Mouse (Mus musculus) CH12.LX (cell line): ENCODE data around the gene 4931428L18Rik. TPM values are rescaled to one million over a fixed set of nuclear protein-coding genes. Genes with fewer than 3 reads are reported as not detected.

ENCODE experiments used
- DNase-seq: peaks from one replicate; pipeline ENCODE4 v3.0.0-alpha.2; 2013; ENCODE audit errors: extremely low read depth
- H3K27ac ChIP-seq: 2 replicates; pipeline ENCODE4 v1.5.1; 2012; ENCODE audit warnings: low read depth, mild to moderate bottlenecking, control low read depth, moderate library complexity; ENCODE audit not compliant: insufficient read depth
- H3K27me3 ChIP-seq: replicated peaks from 2 replicates; pipeline ENCODE3; 2012; ENCODE audit warnings: inconsistent platforms
- H3K36me3 ChIP-seq, 2 experiments: replicated peaks in 1 of 2; 2 replicates each; pipeline versions ENCODE3 to v1.6.1; 2012; ENCODE audit warnings: inconsistent platforms in 1 of 2, low read length in 1 of 2, mild to moderate bottlenecking in 1 of 2, mixed read lengths in 1 of 2, moderate library complexity in 1 of 2; ENCODE audit not compliant: control insufficient read depth in 1 of 2, insufficient read depth in 1 of 2
- H3K4me1 ChIP-seq, 2 experiments: 2 replicates each; pipeline ENCODE4 v1.6.1; 2012; ENCODE audit warnings: inconsistent platforms in 1 of 2, moderate library complexity in 1 of 2; ENCODE audit not compliant: insufficient read depth in 2 of 2, control insufficient read depth in 1 of 2
- H3K4me2 ChIP-seq: 2 replicates; pipeline ENCODE4 v1.6.1; 2012; ENCODE audit warnings: low read depth, mild to moderate bottlenecking, control low read depth; ENCODE audit not compliant: poor library complexity, insufficient read depth, severe bottlenecking
- H3K4me3 ChIP-seq, 3 experiments: fragments of 150-350 bp in 1 of 3; sonication (generic) in 1 of 3; replicated peaks in 1 of 3; 2 replicates each; pipeline versions ENCODE3 to v1.5.1; 2011 to 2012; ENCODE audit warnings: low read depth in 2 of 3, low read length in 2 of 3, mild to moderate bottlenecking in 2 of 3, moderate library complexity in 2 of 3, control low read depth in 1 of 3, improper control_type of control experiment in 1 of 3, inconsistent platforms in 1 of 3, mixed read lengths in 1 of 3; ENCODE audit not compliant: poor library complexity in 1 of 3
- H3K79me2 ChIP-seq: replicated peaks from 2 replicates; pipeline ENCODE4 v1.6.1; 2012; ENCODE audit warnings: mild to moderate bottlenecking, moderate library complexity; ENCODE audit not compliant: control insufficient read depth, poor library complexity, insufficient read depth, severe bottlenecking; ENCODE audit errors: extremely low read depth
- H3K9ac ChIP-seq: 2 replicates; pipeline ENCODE4 v1.6.1; 2012; ENCODE audit warnings: low read depth, mild to moderate bottlenecking, control low read depth, moderate library complexity; ENCODE audit not compliant: insufficient read depth
- H3K9me3 ChIP-seq: replicated peaks from 2 replicates; pipeline ENCODE3; 2012; ENCODE audit warnings: low read length, inconsistent platforms, mixed read lengths
- BHLHE40 ChIP-seq: IDR thresholded peaks from 2 replicates; pipeline ENCODE4 v1.6.1; 2011; ENCODE audit warnings: mild to moderate bottlenecking, low read depth, low read length, improper control_type of control experiment
- CHD1 ChIP-seq: IDR thresholded peaks from 2 replicates; pipeline ENCODE4 v1.6.1; 2012; ENCODE audit warnings: low read depth, low read length, improper control_type of control experiment, inconsistent platforms
- E2F4 ChIP-seq: IDR thresholded peaks from 2 replicates; pipeline ENCODE4 v1.6.1; 2011; ENCODE audit warnings: low read depth, low read length, improper control_type of control experiment; ENCODE audit not compliant: insufficient replicate concordance
- EP300 ChIP-seq: IDR thresholded peaks from 2 replicates; pipeline ENCODE4 v1.6.1; 2011; ENCODE audit warnings: low read length, improper control_type of control experiment
- GABPA ChIP-seq: IDR thresholded peaks from 2 replicates; pipeline ENCODE4 v1.6.1; 2012; ENCODE audit warnings: low read depth, low read length, improper control_type of control experiment, inconsistent platforms; ENCODE audit not compliant: insufficient replicate concordance
- IRF4 ChIP-seq: IDR thresholded peaks from 2 replicates; pipeline ENCODE4 v1.6.1; 2014; ENCODE audit warnings: low read depth, mild to moderate bottlenecking, inconsistent platforms, low read length, improper control_type of control experiment
- KAT2A ChIP-seq: IDR thresholded peaks from 2 replicates; pipeline ENCODE4 v1.6.1; 2012; ENCODE audit warnings: low read length, improper control_type of control experiment, inconsistent platforms; ENCODE audit not compliant: insufficient replicate concordance
- NELFE ChIP-seq: IDR thresholded peaks from 2 replicates; pipeline ENCODE4 v1.6.1; 2011; ENCODE audit warnings: low read depth, low read length, improper control_type of control experiment
- NRF1 ChIP-seq: IDR thresholded peaks from 2 replicates; pipeline ENCODE4 v1.6.1; 2014; ENCODE audit warnings: low read depth, mild to moderate bottlenecking, inconsistent platforms, low read length, improper control_type of control experiment, moderate library complexity
- PAX5 ChIP-seq: IDR thresholded peaks from 2 replicates; pipeline ENCODE4 v1.6.1; 2012; ENCODE audit warnings: low read length, inconsistent platforms, mixed read lengths
- POLR2A ChIP-seq: IDR thresholded peaks from 2 replicates; pipeline ENCODE4 v1.6.1; 2011; ENCODE audit warnings: low read depth, mild to moderate bottlenecking, improper control_type of control experiment, low read length
- POLR2AphosphoS2 ChIP-seq: IDR thresholded peaks from 2 replicates; pipeline ENCODE4 v1.6.1; 2011; ENCODE audit warnings: low read depth, low read length, improper control_type of control experiment
- RAD21 ChIP-seq: IDR thresholded peaks from 2 replicates; pipeline ENCODE4 v1.6.1; 2011; ENCODE audit warnings: low read depth, mild to moderate bottlenecking, low read length, improper control_type of control experiment, moderate library complexity
- RCOR1 ChIP-seq: conservative IDR thresholded peaks from 2 replicates; pipeline ENCODE4 v1.6.1; 2012; ENCODE audit warnings: low read depth, mild to moderate bottlenecking, inconsistent platforms, low read length, improper control_type of control experiment
- SMC3 ChIP-seq: IDR thresholded peaks from 2 replicates; pipeline ENCODE4 v1.6.1; 2011; ENCODE audit warnings: low read depth, low read length, improper control_type of control experiment
- USF1 ChIP-seq: IDR thresholded peaks from 2 replicates; pipeline ENCODE4 v1.6.1; 2014; ENCODE audit warnings: low read depth, mild to moderate bottlenecking, inconsistent platforms, low read length, improper control_type of control experiment
- ZMIZ1 ChIP-seq: IDR thresholded peaks from 2 replicates; pipeline ENCODE4 v1.6.1; 2012; ENCODE audit warnings: low read depth, mild to moderate bottlenecking, inconsistent platforms, low read length, improper control_type of control experiment
- ZNF384 ChIP-seq: IDR thresholded peaks from 2 replicates; pipeline ENCODE4 v1.6.1; 2012; ENCODE audit warnings: low read depth, low read length, improper control_type of control experiment, inconsistent platforms
- dilution Hi-C: fragments of 300-500 bp; cut with MboI; formaldehyde crosslinking; loops from 2 replicates; pipeline ENCODE4 v1.14.3; 2020; ENCODE audit warnings: low sequenced_read_pairs; ENCODE audit not compliant: extremely low pct_unique_long_range_greater_than_20kb, extremely low pct_ligation_motif_present
- in situ Hi-C: fragments of 300-500 bp; cut with MboI; formaldehyde crosslinking; loops from 3 replicates; pipeline ENCODE4 v1.14.3; 2019; ENCODE audit warnings: low sequenced_read_pairs, low pct_ligation_motif_present, low pct_unique_long_range_greater_than_20kb, mixed read lengths
- polyA plus RNA-seq: library from polyadenylated mRNA; unstranded; fragments of >175 nt; gene quantifications from 2 replicates; pipeline ENCODE4 v1.2.1, GENCODE M21; 2012; ENCODE audit warnings: low read depth; ENCODE audit not compliant: insufficient read length
- total RNA-seq, 2 experiments: library from RNA; depleted of rRNA; stranded (reverse); fragments of 300-350 nt in 1 of 2; fragments of >200 nt in 1 of 2; gene quantifications; 2 replicates each; pipeline ENCODE4 v1.2.3; 2012 to 2014

Gene 4931428L18Rik
- total and polyA plus RNA-seq, 3 experiments, result 4.6 to 11.0 (median 9.3) TPM

- TF ChIP-seq E2F4 (no peak), NRF1 (no peak), SMC3 (no peak), GABPA (no peak), ZMIZ1 (no peak), KAT2A (no peak), RAD21 (no peak), RCOR1 (no peak), PAX5 (no peak), POLR2AphosphoS2 (no peak), CHD1 (no peak), EP300 (no peak), ZNF384 (no peak)
- Histone ChIP-seq H3K4me2 (no peak overlapping the region), H3K79me2 (no peaks in the 10 kb centered on the region), H3K9ac (no peak overlapping the region), H3K27me3 (no peaks in the 10 kb centered on the region), H3K4me1 (peaks cover 0 to 3% of the 10 kb centered on the region in 2 experiments; a peak in 1 of 4 replicates), H3K9me3 (no peaks in the 10 kb centered on the region), H3K27ac (no peak overlapping the region), H3K4me3 (no peak overlapping the region), H3K36me3 (no peaks in the 10 kb centered on the region)
- in situ Hi-C loops, result no loop called here
- DNase-seq, result no peak
- dilution Hi-C loops, result no loop called here
Observed at GRCm38 (mm10) chr1:31017377-31017776, 205.1 kb downstream of the 4931428L18Rik start.

- H3K9me3 ChIP-seq, result no peaks in the 10 kb centered on the region
- DNase-seq, result no peak
Observed at GRCm38 (mm10) chr1:31016068-31016467, 206.4 kb downstream of the 4931428L18Rik start.

More at GRCm38 (mm10) chr1:31016068-31016467, 206.4 kb downstream of the 4931428L18Rik start:
- in situ Hi-C loops, result no loop called here
- TF ChIP-seq KAT2A, result no peak
- no peak for TF ChIP-seq CHD1
- no peak for TF ChIP-seq NELFE
- no peak for TF ChIP-seq POLR2A
- no peak for TF ChIP-seq BHLHE40
- TF ChIP-seq USF1, result no peak
- TF ChIP-seq IRF4, result no peak
- TF ChIP-seq ZNF384, result no peak
- no peak overlapping the region for H3K27ac ChIP-seq
- no peak overlapping the region for H3K4me2 ChIP-seq
- H3K36me3 ChIP-seq, result no peaks in the 10 kb centered on the region
- H3K79me2 ChIP-seq, result no peaks in the 10 kb centered on the region
- H3K4me1 ChIP-seq, result peaks cover 0 to 3% of the 10 kb centered on the region in 2 experiments; a peak in 1 of 4 replicates
- no peak overlapping the region for H3K4me3 ChIP-seq
- no peaks in the 10 kb centered on the region for H3K27me3 ChIP-seq
- dilution Hi-C loops, result no loop called here
- no peak overlapping the region for H3K9ac ChIP-seq
